Mouse (Mus musculus) brain, embryonic 14.5 days (tissue): ENCODE measurements around the gene Lama4.

Source experiments
- CTCF ChIP-seq: fragments of 200-500 bp; IDR thresholded peaks from 2 replicates; pipeline ENCODE4 v1.5.1; 2012; ENCODE audit warnings: inconsistent platforms, mild to moderate bottlenecking, moderate library complexity, borderline replicate concordance; ENCODE audit not compliant: insufficient read depth, insufficient read length; ENCODE audit errors: extremely low read depth
- POLR2A ChIP-seq: fragments of 200-500 bp; IDR thresholded peaks from 2 replicates; pipeline ENCODE4 v1.6.1; 2012; ENCODE audit warnings: mild to moderate bottlenecking, inconsistent platforms, borderline replicate concordance; ENCODE audit not compliant: poor library complexity, insufficient read depth, insufficient read length, severe bottlenecking; ENCODE audit errors: extremely low read depth

DNA sequence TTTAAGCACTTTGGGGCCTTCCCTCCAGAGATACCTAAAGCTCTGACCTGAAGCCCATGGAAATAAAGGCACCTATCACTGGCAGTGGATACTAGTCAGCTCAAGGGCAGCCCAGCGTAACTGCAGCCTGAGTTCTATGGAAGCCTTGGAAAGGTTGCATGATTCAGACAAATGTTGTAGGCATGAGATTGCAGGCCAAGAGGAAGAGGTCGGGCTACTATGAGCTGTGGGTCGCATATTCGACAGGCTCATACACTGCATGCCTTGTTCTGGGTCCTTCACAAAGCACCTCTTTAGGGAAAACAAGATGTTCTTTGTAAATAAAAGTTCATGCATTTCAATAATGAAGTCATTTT, 618 bp upstream of the Lama4 start:
- TF ChIP-seq POLR2A (no peak), CTCF (no peak)
